Mouse (Mus musculus): Measurements from ENCODE around the gene Agbl2.

GRCm38 (mm10) chr2:90749676-90750459 is 32.7 kb upstream of the Agbl2 start:
- no peak for TF ChIP-seq CTCF (IDR thresholded peaks at IDR 0.05; ENCODE audit: low read depth)
- no peak for TF ChIP-seq EP300 (IDR thresholded peaks at IDR 0.05; ENCODE audit: low read depth)

Data from liver, postnatal 0 days (tissue).